Mouse (Mus musculus) MEL (cell line): ENCODE measurements around the gene G6pc.

Experiments
- CTCF ChIP-seq, 3 experiments: IDR thresholded peaks in 2 of 3; conservative IDR thresholded peaks in 1 of 3; 2 replicates each; pipeline ENCODE4 v1.5.1; 2011 to 2012; ENCODE audit warnings: low read length in 3 of 3, low read depth in 2 of 3, mild to moderate bottlenecking in 2 of 3, improper control_type of control experiment in 1 of 3, inconsistent platforms in 1 of 3, mixed read lengths in 1 of 3, moderate library complexity in 1 of 3; ENCODE audit not compliant: control insufficient read depth in 1 of 3, insufficient read depth in 1 of 3, poor library complexity in 1 of 3, severe bottlenecking in 1 of 3
- POLR2AphosphoS2 ChIP-seq: IDR thresholded peaks from 2 replicates; pipeline ENCODE4 v1.6.1; 2011; ENCODE audit warnings: low read length, improper control_type of control experiment
- SMC3 ChIP-seq: IDR thresholded peaks from 2 replicates; pipeline ENCODE4 v1.6.1; 2011; ENCODE audit warnings: low read depth, low read length, improper control_type of control experiment

DNA sequence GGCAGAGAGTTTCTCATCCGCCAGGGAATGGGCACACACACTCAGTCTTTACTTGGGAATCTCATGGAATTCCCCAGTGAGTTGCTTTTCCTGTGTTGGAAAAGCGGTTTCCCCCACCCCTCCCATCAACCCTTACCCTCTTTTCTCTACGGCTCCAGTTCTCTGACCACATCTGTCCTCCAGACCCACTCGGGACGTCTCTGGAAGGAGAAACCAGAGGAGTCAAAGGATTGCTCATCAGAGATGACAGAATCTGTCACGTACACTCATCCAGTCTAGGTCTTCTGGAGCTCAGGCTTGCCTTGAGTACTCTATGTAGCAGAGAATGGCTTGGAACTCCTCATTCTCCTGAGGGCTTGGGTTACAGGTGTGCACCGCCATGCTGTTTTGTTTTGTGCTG, 18.6 kb upstream of the G6pc start:
- no peak for TF ChIP-seq CTCF (IDR thresholded peaks at IDR 0.05 in 2 of 3, conservative IDR thresholded peaks at IDR 0.05 in 1 of 3; ENCODE audit: control insufficient read depth in 1 of 3, insufficient read depth in 1 of 3, low read depth in 2 of 3, low read length in 3 of 3, poor library complexity in 1 of 3, severe bottlenecking in 1 of 3)
- no peak for TF ChIP-seq SMC3
- no peak for TF ChIP-seq POLR2AphosphoS2
